Mouse (Mus musculus) cortical plate, adult 2 months (tissue): ENCODE data around the gene Amt.

ENCODE experiments used
- CTCF ChIP-seq: fragments of 200-500 bp; IDR thresholded peaks from 2 replicates; pipeline ENCODE4 v1.5.1; 2011; ENCODE audit warnings: mild to moderate bottlenecking, control low read depth, low read length; ENCODE audit not compliant: insufficient read depth; ENCODE audit errors: extremely low read depth
- POLR2A ChIP-seq: fragments of 200-500 bp; IDR thresholded peaks from 2 replicates; pipeline ENCODE4 v1.6.1; 2011; ENCODE audit warnings: mild to moderate bottlenecking, low read length, control low read depth; ENCODE audit not compliant: insufficient read depth; ENCODE audit errors: extremely low read depth

DNA sequence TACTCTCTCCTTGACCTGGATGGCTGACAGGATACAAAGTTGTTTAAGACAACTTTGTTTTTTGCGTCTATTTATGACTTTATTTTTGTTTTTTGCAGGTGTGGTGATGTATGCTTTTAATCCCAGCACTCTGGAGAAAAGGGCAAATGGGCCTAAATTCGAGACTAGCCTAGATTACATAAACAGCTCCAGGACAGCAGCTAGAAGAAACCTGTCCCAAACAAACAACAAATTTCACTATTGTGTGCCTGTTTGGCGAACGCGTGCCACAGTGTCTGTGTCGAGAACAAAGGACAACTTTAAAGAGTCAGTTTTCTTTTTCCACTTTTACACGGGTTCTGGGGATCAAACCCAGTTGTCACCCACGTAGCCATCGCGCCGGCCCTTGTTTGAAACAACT is 50.4 kb downstream of the Amt start:
- no peak for TF ChIP-seq CTCF
- TF ChIP-seq POLR2A: no peak
